Mouse (Mus musculus) spleen, embryonic (tissue): ENCODE data around the gene Ankrd63.

Experiments used
- CTCF ChIA-PET: fragments of 350-600 bp; sonication (Branson Sonifier 250); formaldehyde crosslinking; loops from one replicate; lab custom pipeline; 2022; lab: Charles Lee

The Ankrd63 gene

GRCm38 (mm10) chr2:118703913-118704730 lies at the start of gene Ankrd63:
Ankrd63 (minus strand) TSS chr2:118703963.
- CTCF ChIA-PET: no interaction called here

GRCm38 (mm10) chr2:118752792-118753108 lies 49.0 kb upstream of the Ankrd63 start:
- CTCF ChIA-PET: interaction anchor here (0.5 to 1.5 kb wide), 2 partner anchors 12 to 47 kb away, joined by 3 to 6 read pairs; no protein-coding TSS in a partner anchor

GRCm38 (mm10) chr2:118751896-118752791 lies 48.4 kb upstream of the Ankrd63 start:
- CTCF ChIA-PET: interaction anchor here (1.5 kb wide), 1 partner anchor 12 kb away, joined by 3 read pairs; no protein-coding TSS in a partner anchor

GRCm38 (mm10) chr2:118750476-118750875 lies 46.7 kb upstream of the Ankrd63 start:
- CTCF ChIA-PET: interaction anchor here (0.7 kb wide), 1 partner anchor 306 kb away, joined by 3 read pairs; no protein-coding TSS in a partner anchor

GRCm38 (mm10) chr2:118749341-118749884 lies 45.6 kb upstream of the Ankrd63 start:
- CTCF ChIA-PET: interaction anchor here (0.7 kb wide), 1 partner anchor 165 kb away, joined by 3 read pairs; no protein-coding TSS in a partner anchor

GRCm38 (mm10) chr2:118747301-118747960 lies 43.7 kb upstream of the Ankrd63 start:
- CTCF ChIA-PET: interaction anchor here (0.6 to 1.4 kb wide), 4 partner anchors 19 to 204 kb away, joined by 3 to 6 read pairs (median 4); partner anchors contain the start of gene Plcb2

GRCm38 (mm10) chr2:118745915-118746901 lies 42.4 kb upstream of the Ankrd63 start:
- CTCF ChIA-PET: interaction anchor here (0.6 to 1.4 kb wide), 4 partner anchors 12 to 203 kb away, joined by 3 to 5 read pairs (median 4); partner anchors contain the start of gene Plcb2

- CTCF ChIA-PET: interaction anchor here (1.0 kb wide), 1 partner anchor 13 kb away, joined by 3 read pairs; no protein-coding TSS in a partner anchor
Measured at GRCm38 (mm10) chr2:118745232-118745884, 41.6 kb upstream of the Ankrd63 start, which contains the start of gene Inafm2. Inafm2 (plus strand) TSS chr2:118745758.

GRCm38 (mm10) chr2:118744621-118745020 lies 40.9 kb upstream of the Ankrd63 start:
- CTCF ChIA-PET: no interaction called here

GRCm38 (mm10) chr2:118743261-118743943 lies 39.6 kb upstream of the Ankrd63 start:
- CTCF ChIA-PET: interaction anchor here (0.6 to 2.0 kb wide), 4 partner anchors 16 to 105 kb away, joined by 3 to 9 read pairs (median 4); no protein-coding TSS in a partner anchor

GRCm38 (mm10) chr2:118741183-118741582 lies 37.4 kb upstream of the Ankrd63 start:
- CTCF ChIA-PET: no interaction called here

- CTCF ChIA-PET: interaction anchor here (0.6 kb wide), 1 partner anchor 142 kb away, joined by 3 read pairs; no protein-coding TSS in a partner anchor
Measured at GRCm38 (mm10) chr2:118740341-118740740, 36.6 kb upstream of the Ankrd63 start.

GRCm38 (mm10) chr2:118733341-118733740 lies 29.6 kb upstream of the Ankrd63 start:
- CTCF ChIA-PET: interaction anchor here (1.7 kb wide), 1 partner anchor 9 kb away, joined by 4 read pairs; no protein-coding TSS in a partner anchor

GRCm38 (mm10) chr2:118731981-118732380 lies 28.2 kb upstream of the Ankrd63 start:
- CTCF ChIA-PET: interaction anchor here (1.7 kb wide), 1 partner anchor 10 kb away, joined by 4 read pairs; no protein-coding TSS in a partner anchor

- CTCF ChIA-PET: interaction anchor here (1.3 kb wide), 1 partner anchor 34 kb away, joined by 4 read pairs; no protein-coding TSS in a partner anchor
Measured at GRCm38 (mm10) chr2:118730622-118730915, 26.8 kb upstream of the Ankrd63 start.

GRCm38 (mm10) chr2:118729816-118730621 lies 26.3 kb upstream of the Ankrd63 start:
- CTCF ChIA-PET: interaction anchor here (0.6 to 1.3 kb wide), 2 partner anchors 33 to 285 kb away, joined by 4 to 7 read pairs; no protein-coding TSS in a partner anchor

GRCm38 (mm10) chr2:118729194-118729593 lies 25.4 kb upstream of the Ankrd63 start:
- CTCF ChIA-PET: no interaction called here
